23 mouse cellular contexts compared by ENCODE assay signal in the genomic region with DNA sequence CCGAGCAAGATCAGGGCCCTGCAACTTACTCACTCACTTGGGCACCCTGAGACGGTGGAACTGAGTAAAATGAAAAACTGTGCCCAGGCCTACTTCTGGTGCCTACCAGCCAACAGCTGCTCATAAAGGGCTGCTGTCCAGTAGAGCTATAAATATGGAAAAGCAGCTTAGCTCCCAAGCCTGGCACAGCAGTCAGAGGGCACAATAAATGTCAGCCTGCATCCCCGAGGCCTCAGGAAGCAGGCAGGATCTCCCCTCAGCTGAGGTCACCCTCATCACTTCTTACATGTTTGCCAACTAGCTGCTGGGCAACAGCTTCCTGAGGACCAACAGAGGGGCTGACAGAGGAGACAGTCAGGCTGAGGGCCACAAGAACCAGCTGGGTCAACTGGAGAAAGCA.
"Had no signal": no experiment of that assay in that cellular context is flagged by ENCODE, and none has a peak within 500 bp of the region (broad histone marks: within the 10 kb centered on the region; RNA-seq: fewer than 3 reads in every experiment).

No protein-coding gene starts in this region.

- DNase-seq: kidney, adult 8-10 months; kidney, postnatal 10 days; kidney, postnatal 36 days; layer of hippocampus, adult 9-11 months; liver; lung, adult 18-20 months; lung, postnatal 10 days; lung, postnatal 36 days; right cerebral cortex, postnatal 14 days; right cerebral cortex, postnatal 4 days; thymus, adult 18-20 months; thymus, postnatal 36 days had no signal

- H3K27ac ChIP-seq: kidney, embryonic 15.5 days; limb, embryonic 10.5 days; limb, embryonic 13.5 days; liver, embryonic 12.5 days; liver, embryonic 15.5 days; lung, embryonic 15.5 days; midbrain, embryonic 12.5 days; midbrain, embryonic 15.5 days; neural tube, embryonic 12.5 days; neural tube, embryonic 15.5 days had no signal

- H3K4me1 ChIP-seq: liver, embryonic 15.5 days had no signal

- H3K27me3 ChIP-seq: kidney, embryonic 15.5 days; limb, embryonic 13.5 days; liver, embryonic 12.5 days; liver, embryonic 15.5 days; lung, embryonic 15.5 days; megakaryocyte, embryonic 14.5 days; midbrain, embryonic 12.5 days; midbrain, embryonic 15.5 days; neural tube, embryonic 12.5 days; neural tube, embryonic 15.5 days had no signal

- H3K4me3 ChIP-seq: kidney, embryonic 15.5 days; limb, embryonic 10.5 days; limb, embryonic 13.5 days; liver, embryonic 12.5 days; liver, embryonic 15.5 days; lung, embryonic 15.5 days; megakaryocyte, embryonic 14.5 days; midbrain, embryonic 12.5 days; midbrain, embryonic 15.5 days; neural tube, embryonic 12.5 days; neural tube, embryonic 15.5 days had no signal
